Mouse (Mus musculus) lung, embryonic 14.5 days (tissue): Measurements from ENCODE around the gene Zfand3. TPM values are rescaled to one million over a fixed set of nuclear protein-coding genes. Genes with fewer than 3 reads are reported as not detected.
A peak's percentile ranks its signal among the peaks of the same experiment; 100 is the strongest.

Source experiments
- ATAC-seq: fragments of 200-750 bp; cut with Nextera tagmentation; 2 replicates; pipeline ENCODE4 v1.8.0; 2017; ENCODE audit warnings: mild to moderate bottlenecking, moderate TSS enrichment, moderate library complexity; ENCODE audit not compliant: insufficient read depth
- DNase-seq: peaks from one replicate; pipeline ENCODE4 v3.0.0-alpha.2; 2015
- H3K27ac ChIP-seq: fragments of 300-500 bp; sonication (generic); 2 replicates; pipeline ENCODE4 v1.5.1; 2014; ENCODE audit warnings: low read depth, mild to moderate bottlenecking, moderate library complexity
- H3K27me3 ChIP-seq: fragments of 300-500 bp; sonication (generic); 2 replicates; pipeline ENCODE4 v1.6.1; 2014; ENCODE audit warnings: low read length, control low read depth; ENCODE audit not compliant: insufficient read depth
- H3K36me3 ChIP-seq: fragments of 300-500 bp; sonication (generic); 2 replicates; pipeline ENCODE4 v1.6.1; 2014; ENCODE audit warnings: control low read depth; ENCODE audit not compliant: insufficient read depth
- H3K4me1 ChIP-seq: fragments of 300-500 bp; sonication (generic); 2 replicates; pipeline ENCODE4 v1.6.1; 2014; ENCODE audit warnings: antibody characterized with exemption, control low read depth; ENCODE audit not compliant: insufficient read depth
- H3K4me2 ChIP-seq: fragments of 300-500 bp; sonication (generic); 2 replicates; pipeline ENCODE4 v1.6.1; 2014; ENCODE audit warnings: mild to moderate bottlenecking
- H3K4me3 ChIP-seq: fragments of 300-500 bp; sonication (generic); 2 replicates; pipeline ENCODE4 v1.5.1; 2014; ENCODE audit warnings: low read depth, low read length
- H3K9ac ChIP-seq: fragments of 300-500 bp; sonication (generic); 2 replicates; pipeline ENCODE4 v1.6.1; 2014
- H3K9me3 ChIP-seq: fragments of 300-500 bp; sonication (generic); 2 replicates; pipeline ENCODE4 v1.6.1; 2016; ENCODE audit warnings: low read depth, low read length, control low read depth
- CTCF ChIP-seq: IDR thresholded peaks from 2 replicates; pipeline ENCODE4 v1.5.1; 2016; ENCODE audit warnings: antibody characterized with exemption, low read depth
- WGBS: fragments of 180-500 bp; shearing (Covaris S2); extraction: QIAGEN DNeasy Blood & Tissue Kit; methylation state at CpG from one replicate; pipeline ENCODE4 v1.1.7; 2014; 5-methylcytosine and 5-hydroxymethylcytosine counted together
- polyA plus RNA-seq: library from polyadenylated mRNA; unstranded; fragments of >200 nt; fragmentation: Nextera tagmentation; extraction: Ambion mirVana; gene quantifications from 2 replicates; pipeline ENCODE4 v1.2.1, GENCODE M21; 2014

Gene Zfand3
- polyA plus RNA-seq, 1 experiment from 2014 or later = 47.5 TPM

GRCm38 (mm10) chr17:30032796-30033195, 28.3 kb downstream of the Zfand3 start:
- no peak for ATAC-seq
- Histone ChIP-seq H3K27me3 (no peaks in the 10 kb centered on the region), H3K9me3 (no peaks in the 10 kb centered on the region), H3K4me3 (no peak overlapping the region), H3K4me1 (peaks cover 24% of the 10 kb centered on the region), H3K9ac (no peak overlapping the region), H3K36me3 (no peaks in the 10 kb centered on the region), H3K4me2 (no peak overlapping the region), H3K27ac (no peak overlapping the region)
- no peak for DNase-seq
- no peak for TF ChIP-seq CTCF
- 89% methylated on average over 4 of the region's 4 CpGs for WGBS

- WGBS = 74% methylated on average over 4 of the region's 4 CpGs
- Histone ChIP-seq H3K27ac (no peak overlapping the region), H3K4me1 (peaks cover 12% of the 10 kb centered on the region), H3K36me3 (no peaks in the 10 kb centered on the region), H3K27me3 (no peaks in the 10 kb centered on the region), H3K9ac (no peak overlapping the region), H3K4me2 (no peak overlapping the region), H3K4me3 (no peak overlapping the region), H3K9me3 (no peaks in the 10 kb centered on the region)
- DNase-seq = no peak
- TF ChIP-seq CTCF = no peak
- ATAC-seq = no peak
Measured at GRCm38 (mm10) chr17:30033991-30034390, 29.5 kb downstream of the Zfand3 start.

- ATAC-seq (no peak), DNase-seq (no peak)
- Histone ChIP-seq H3K4me3 (no peak overlapping the region), H3K27me3 (no peaks in the 10 kb centered on the region), H3K4me1 (peaks cover 1% of the 10 kb centered on the region), H3K9ac (no peak overlapping the region), H3K4me2 (no peak overlapping the region), H3K36me3 (no peaks in the 10 kb centered on the region), H3K27ac (no peak overlapping the region), H3K9me3 (no peaks in the 10 kb centered on the region)
- 58% methylated on average over 4 of the region's 4 CpGs for WGBS
- TF ChIP-seq CTCF = no peak
Measured at GRCm38 (mm10) chr17:30035216-30036005, 30.9 kb downstream of the Zfand3 start.

- DNase-seq = peak; percentile 62
- no peak for TF ChIP-seq CTCF
Measured at GRCm38 (mm10) chr17:30043163-30043822, 38.8 kb downstream of the Zfand3 start.

GRCm38 (mm10) chr17:30045181-30045580, 40.6 kb downstream of the Zfand3 start:
- WGBS = 70% methylated on average over 2 of the region's 2 CpGs
- Histone ChIP-seq H3K4me3 (no peak overlapping the region), H3K27ac (0 out of 2 replicates have a peak overlapping the region, but pooled peaks have one; percentile 36), H3K27me3 (no peaks in the 10 kb centered on the region), H3K4me2 (no peak overlapping the region), H3K4me1 (peaks cover 7% of the 10 kb centered on the region; the same call in 1 of the 2 replicates), H3K36me3 (no peaks in the 10 kb centered on the region), H3K9ac (no peak overlapping the region), H3K9me3 (no peaks in the 10 kb centered on the region)
- DNase-seq (peak; percentile 26), ATAC-seq (no peak)
- TF ChIP-seq CTCF = no peak

More at GRCm38 (mm10) chr17:30043163-30043822, 38.8 kb downstream of the Zfand3 start:
- Histone ChIP-seq H3K36me3 (no peaks in the 10 kb centered on the region), H3K27me3 (no peaks in the 10 kb centered on the region), H3K9ac (no peak overlapping the region), H3K4me1 (peaks cover 7% of the 10 kb centered on the region; the same call in 1 of the 2 replicates), H3K4me3 (no peak overlapping the region), H3K27ac (no peak overlapping the region), H3K4me2 (no peak overlapping the region), H3K9me3 (no peaks in the 10 kb centered on the region)
- ATAC-seq = no peak
- WGBS = 63% methylated on average over 7 of the region's 7 CpGs

GRCm38 (mm10) chr17:30046654-30047053, 42.1 kb downstream of the Zfand3 start:
- H3K9me3 ChIP-seq = no peaks in the 10 kb centered on the region
- H3K4me1 ChIP-seq = peaks cover 7% of the 10 kb centered on the region; the same call in 1 of the 2 replicates
- ATAC-seq = no peak
- no peak for DNase-seq
- H3K4me2 ChIP-seq = no peak overlapping the region
- no peak overlapping the region for H3K27ac ChIP-seq
- H3K27me3 ChIP-seq = no peaks in the 10 kb centered on the region
- no peak overlapping the region for H3K9ac ChIP-seq
- no peak overlapping the region for H3K4me3 ChIP-seq
- H3K36me3 ChIP-seq = no peaks in the 10 kb centered on the region
- TF ChIP-seq CTCF = no peak
- WGBS = 84% methylated on average over 5 of the region's 5 CpGs
